24 mouse cellular contexts compared by ENCODE assay signal in genomic region chr3:36210939-36211338, GRCm38 (mm10). TPM values are rescaled to one million over a fixed set of nuclear protein-coding genes. Genes with fewer than 3 reads are reported as not detected.
DNase-seq lines count a peak whose midpoint lies in the region; ATAC-seq and TF ChIP-seq lines count a peak whose summit lies in the region.
"Had no signal": no experiment of that assay in that cellular context is flagged by ENCODE, and none has a peak within 500 bp of the region (broad histone marks: within the 10 kb centered on the region; RNA-seq: fewer than 3 reads in every experiment).

No protein-coding gene starts in this region.

- no peak overlapping the region for H3K9ac ChIP-seq in lung, postnatal 0 days (replicated peaks; ENCODE audit: low read depth)
- H3K9ac ChIP-seq: embryonic facial prominence, embryonic 13.5 days; heart, embryonic 12.5 days; limb, embryonic 12.5 days; liver, embryonic 12.5 days; neural tube, embryonic 12.5 days had no signal

- no peaks in the 10 kb centered on the region for H3K36me3 ChIP-seq in lung, postnatal 0 days (ENCODE audit: insufficient read depth, low read length)
- H3K36me3 ChIP-seq in kidney, adult 2 months (ENCODE audit: control insufficient read depth, insufficient read depth, low read length) = no peaks in the 10 kb centered on the region
- H3K36me3 ChIP-seq: embryonic facial prominence, embryonic 13.5 days; G1E; heart, embryonic 12.5 days; hindbrain, embryonic 10.5 days; limb, embryonic 12.5 days; liver, embryonic 12.5 days; neural tube, embryonic 12.5 days had no signal

- no peaks in the 10 kb centered on the region for H3K27me3 ChIP-seq in lung, postnatal 0 days (replicated peaks; ENCODE audit: insufficient read depth, low read length)
- H3K27me3 ChIP-seq in kidney, adult 2 months (replicated peaks; ENCODE audit: control insufficient read depth, insufficient read depth, low read length) = no peaks in the 10 kb centered on the region
- H3K27me3 ChIP-seq: CH12.LX; embryonic facial prominence, embryonic 13.5 days; heart, embryonic 12.5 days; limb, embryonic 12.5 days; liver, embryonic 12.5 days; neural tube, embryonic 12.5 days had no signal

- 14% methylated on average over 2 of the region's 2 CpGs for WGBS in lung, postnatal 0 days
- 49% methylated on average over 2 of the region's 2 CpGs for whole genome bisulfite sequencing in kidney, adult 2 months

- no peak overlapping the region for H3K27ac ChIP-seq in lung, postnatal 0 days (ENCODE audit: low read length)
- H3K27ac ChIP-seq in kidney, adult 2 months (ENCODE audit: insufficient read depth, low read depth, low read length) = no peak overlapping the region
- H3K27ac ChIP-seq: embryonic facial prominence, embryonic 13.5 days; hindbrain, embryonic 10.5 days; limb, embryonic 12.5 days; liver, embryonic 12.5 days; neural tube, embryonic 12.5 days; stomach, postnatal 0 days had no signal

- DNase-seq in cerebellum, postnatal 14 days = peak; percentile 13 to 35
- DNase-seq in kidney, postnatal 4 days = peak; percentile 19 to 30
- no peak for DNase-seq in kidney, adult 9 months
- peak; percentile 24 for DNase-seq in lung, postnatal 0 days (ENCODE audit: low spot score)
- no peak for DNase-seq in lung, postnatal 14 days
- peak; percentile 28 for DNase-seq in brain, embryonic 14.5 days (ENCODE audit: low read depth)
- no peak for DNase-seq in kidney, adult 2 months
- DNase-seq: cerebellum, adult 11 months; gastrocnemius, postnatal 25 days; thymus, adult 2 months had no signal

- ATAC-seq in cerebellum, adult (ENCODE audit: insufficient number of reproducible peaks, low FRiP score, low TSS enrichment) = no peak
- no peak for ATAC-seq in lung, postnatal 0 days
- ATAC-seq: intestine, postnatal 0 days; liver, embryonic 12.5 days had no signal

- H3K4me1 ChIP-seq in lung, postnatal 0 days (ENCODE audit: insufficient read depth, low read depth, low read length) = no peaks in the 10 kb centered on the region
- H3K4me1 ChIP-seq in kidney, adult 2 months (ENCODE audit: control insufficient read depth, insufficient read depth, low read length) = peaks cover 7% of the 10 kb centered on the region; the same call in 1 of the 2 replicates
- H3K4me1 ChIP-seq: heart, embryonic 12.5 days; hindbrain, embryonic 10.5 days; limb, embryonic 12.5 days; liver, embryonic 12.5 days; neural tube, embryonic 12.5 days had no signal

- no peaks in the 10 kb centered on the region for H3K9me3 ChIP-seq in lung, postnatal 0 days (ENCODE audit: low read length)
- H3K9me3 ChIP-seq: embryonic facial prominence, embryonic 13.5 days; G1E; heart, embryonic 12.5 days; hindbrain, embryonic 10.5 days; limb, embryonic 12.5 days; liver, embryonic 12.5 days; neural tube, embryonic 12.5 days had no signal

- no peak for TF ChIP-seq EP300 in lung, postnatal 0 days (IDR thresholded peaks at IDR 0.05)

- no peak for TF ChIP-seq CTCF in lung, postnatal 0 days (IDR thresholded peaks at IDR 0.05)
- no peak for TF ChIP-seq CTCF in brain, embryonic 14.5 days (IDR thresholded peaks at IDR 0.05; ENCODE audit: borderline replicate concordance, extremely low read depth, insufficient read depth, insufficient read length)
- TF ChIP-seq CTCF in kidney, adult 2 months (conservative IDR thresholded peaks at IDR 0.05; ENCODE audit: insufficient read depth, insufficient read length, low read depth, low read length) = no peak

- no peak for TF ChIP-seq POLR2A in brain, embryonic 14.5 days (IDR thresholded peaks at IDR 0.05; ENCODE audit: borderline replicate concordance, extremely low read depth, insufficient read depth, insufficient read length, poor library complexity, severe bottlenecking)
- TF ChIP-seq POLR2A in kidney, adult 2 months (IDR thresholded peaks at IDR 0.05; ENCODE audit: low read depth, low read length) = no peak

- no peak overlapping the region for H3K4me3 ChIP-seq in lung, postnatal 0 days (ENCODE audit: low read depth, low read length)
- no peak overlapping the region for H3K4me3 ChIP-seq in kidney, adult 2 months (ENCODE audit: insufficient read depth, low read depth, low read length)
- H3K4me3 ChIP-seq: embryonic facial prominence, embryonic 13.5 days; heart, embryonic 12.5 days; hindbrain, embryonic 10.5 days; limb, embryonic 12.5 days; liver, embryonic 12.5 days; neural tube, embryonic 12.5 days had no signal

- no peak overlapping the region for H3K4me2 ChIP-seq in lung, postnatal 0 days (replicated peaks; ENCODE audit: low read depth, low read length)
- H3K4me2 ChIP-seq: embryonic facial prominence, embryonic 13.5 days; heart, embryonic 12.5 days; limb, embryonic 12.5 days; liver, embryonic 12.5 days; neural tube, embryonic 12.5 days had no signal

RNA-seq across cellular contexts. Expression of gene Qrfpr, which starts 11.2 kb away (rescaled TPM):
- polyA plus RNA-seq in lung, postnatal 0 days (2015; fragmentation: Nextera tagmentation; extraction: Ambion mirVana) = 0.75 and 0.84 TPM in 2 replicates
- 1.4 and 1.5 TPM in 2 replicates for polyA plus RNA-seq in brain, embryonic 14.5 days (2012; rRNA removed)
- polyA plus RNA-seq in kidney, adult 2 months (2012; rRNA removed) = not detected in 2 replicates
- polyA plus RNA-seq: G1E; heart, embryonic 12.5 days; hindbrain, embryonic 10.5 days; kidney, embryonic 16.5 days; liver, embryonic 12.5 days; neural tube, embryonic 12.5 days; Patski; small intestine, adult 2 months; stomach, postnatal 0 days had no signal

Comparison
In these comparisons a context has a peak if more than half of its experiments do, and no peak if none do; other contexts are left out.
1. DNase-seq: peak in cerebellum, postnatal 14 days (2 of 2), kidney, postnatal 4 days (2 of 2), lung, postnatal 0 days (single experiment) and brain, embryonic 14.5 days (single experiment); none in kidney, adult 9 months (single experiment), lung, postnatal 14 days (single experiment) and kidney, adult 2 months (single experiment).